Mouse (Mus musculus) mouse embryonic stem cell (cell line): Measurements from ENCODE around the gene Nedd9.

Experiments
- in situ Hi-C, 2 experiments: fragments of 300-500 bp; cut with MboI; formaldehyde crosslinking; loops; 1 replicate in 1 of 2; 3 replicates in 1 of 2; pipeline ENCODE4 v1.14.3; 2019 to 2020; ENCODE audit warnings: low sequenced_read_pairs in 2 of 2, low pct_unique_long_range_greater_than_20kb in 1 of 2, mixed read lengths in 1 of 2; ENCODE audit not compliant: unreplicated experiment in 1 of 2

Nedd9 gene

DNA sequence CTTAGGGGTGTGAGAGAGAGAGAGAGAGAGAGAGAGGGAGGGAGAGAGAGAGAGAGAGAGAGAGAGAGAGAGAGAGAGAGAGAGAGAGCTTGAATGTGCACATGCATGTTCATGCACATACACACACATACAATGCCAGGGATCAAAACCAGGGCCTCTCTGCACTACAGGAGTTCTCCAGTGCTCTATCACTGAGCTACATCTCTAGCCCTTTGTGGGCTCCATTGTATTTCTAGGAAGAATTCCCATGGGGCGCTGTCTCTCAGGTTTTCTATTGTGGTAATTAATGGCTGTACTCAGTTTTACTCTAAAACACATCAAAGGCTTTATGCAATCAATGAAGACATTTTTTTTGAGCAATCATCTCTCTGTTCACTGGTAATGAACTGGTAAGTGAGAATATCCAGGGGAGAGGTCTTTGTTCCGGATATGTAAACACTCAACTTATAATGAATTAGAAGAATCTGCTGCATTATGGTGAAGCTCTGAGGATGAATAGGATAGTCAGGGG, 11.5 kb upstream of the Nedd9 start:
- in situ Hi-C loops, result no loop called here

DNA sequence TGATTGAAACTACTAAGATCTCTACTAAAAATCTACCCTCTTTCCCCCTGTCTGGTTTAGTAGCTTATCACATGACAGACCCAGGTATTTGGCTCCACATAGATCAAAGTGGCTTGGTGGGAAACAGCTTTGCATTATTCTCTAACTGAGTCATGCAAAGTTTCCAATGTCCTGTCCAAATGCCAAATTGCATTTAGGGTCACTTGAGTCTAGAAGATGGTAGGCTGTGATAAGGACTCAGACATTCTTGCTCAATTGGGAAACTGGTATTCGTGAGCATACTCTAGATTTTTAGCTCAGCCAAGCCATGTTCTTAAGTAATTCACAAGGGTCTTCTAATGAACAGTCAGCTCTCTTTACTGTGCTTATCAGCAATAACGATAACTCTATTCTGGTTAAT, 7.5 kb upstream of the Nedd9 start:
- in situ Hi-C loops, result no loop called here

DNA sequence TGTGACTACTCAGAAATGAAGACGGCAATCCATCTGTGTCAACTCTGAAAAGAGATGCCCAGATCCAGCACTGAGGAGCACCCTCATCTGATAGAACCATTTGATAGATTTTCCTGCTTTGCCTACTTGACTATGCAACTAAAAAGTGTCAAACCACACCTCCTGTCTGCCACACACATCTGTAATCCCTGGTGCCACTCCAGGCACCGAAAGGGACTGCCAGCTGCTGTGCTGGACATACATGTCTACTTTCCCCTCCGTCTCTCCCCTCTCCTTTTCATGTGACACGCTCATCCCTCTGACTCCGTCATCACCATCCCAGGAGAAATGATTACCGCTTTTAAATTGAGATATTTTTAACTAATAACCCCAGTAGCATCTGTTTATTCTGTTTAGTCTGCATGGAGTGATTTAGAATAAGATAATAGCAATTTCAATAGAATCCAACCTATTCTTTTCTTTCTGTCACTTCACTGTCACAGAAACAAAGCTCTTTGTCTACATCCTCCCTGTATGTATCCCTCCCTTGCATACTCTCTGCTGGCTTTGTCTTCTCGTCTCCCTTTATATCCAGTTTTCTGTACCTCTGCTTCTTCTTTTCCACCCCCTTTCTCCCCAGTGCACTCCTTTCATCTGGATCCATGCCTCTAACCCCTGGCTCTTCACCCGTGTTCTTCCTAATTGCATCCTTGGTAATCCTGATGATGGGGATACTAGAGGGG, 5.0 kb upstream of the Nedd9 start:
- in situ Hi-C loops, result no loop called here

DNA sequence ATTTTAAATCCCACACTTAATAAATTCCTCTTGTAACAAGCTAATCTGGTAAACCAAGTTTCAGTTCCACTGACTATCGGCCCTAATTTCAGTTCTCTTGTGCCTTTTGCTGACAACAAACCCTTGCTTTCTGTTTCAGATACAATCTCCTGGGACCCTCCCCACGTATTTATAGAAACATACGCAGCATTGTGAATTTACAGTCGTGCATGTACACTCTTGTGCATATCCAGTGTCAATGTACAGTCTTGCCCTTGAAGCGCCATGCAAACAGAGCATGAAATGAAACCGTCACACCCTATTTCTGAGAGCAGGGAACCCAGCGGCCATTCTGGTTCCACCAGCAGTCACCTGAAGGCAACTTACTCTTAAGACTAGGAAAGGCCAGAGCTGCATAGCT, 4.4 kb upstream of the Nedd9 start:
- in situ Hi-C loops, result no loop called here

DNA sequence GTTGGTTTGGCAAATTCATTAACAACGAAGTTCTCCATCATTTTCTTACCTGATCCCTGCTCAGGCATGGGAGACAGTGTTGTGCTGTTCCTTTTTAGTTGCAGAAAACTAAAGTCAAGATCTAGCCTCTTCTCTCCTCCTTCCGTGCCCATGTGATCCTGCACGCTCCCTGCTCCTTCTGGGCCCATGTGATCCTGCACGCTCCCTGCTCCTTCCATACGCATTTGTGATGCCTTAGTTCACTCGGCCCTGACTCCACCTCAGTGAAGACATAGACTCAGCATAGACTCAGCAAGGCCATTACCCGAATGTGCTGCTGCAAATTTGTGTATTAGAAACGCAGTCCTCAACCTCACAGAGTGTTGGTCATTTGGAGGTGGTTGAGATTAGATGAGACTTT, 3.1 kb upstream of the Nedd9 start:
- in situ Hi-C loops, result no loop called here

DNA sequence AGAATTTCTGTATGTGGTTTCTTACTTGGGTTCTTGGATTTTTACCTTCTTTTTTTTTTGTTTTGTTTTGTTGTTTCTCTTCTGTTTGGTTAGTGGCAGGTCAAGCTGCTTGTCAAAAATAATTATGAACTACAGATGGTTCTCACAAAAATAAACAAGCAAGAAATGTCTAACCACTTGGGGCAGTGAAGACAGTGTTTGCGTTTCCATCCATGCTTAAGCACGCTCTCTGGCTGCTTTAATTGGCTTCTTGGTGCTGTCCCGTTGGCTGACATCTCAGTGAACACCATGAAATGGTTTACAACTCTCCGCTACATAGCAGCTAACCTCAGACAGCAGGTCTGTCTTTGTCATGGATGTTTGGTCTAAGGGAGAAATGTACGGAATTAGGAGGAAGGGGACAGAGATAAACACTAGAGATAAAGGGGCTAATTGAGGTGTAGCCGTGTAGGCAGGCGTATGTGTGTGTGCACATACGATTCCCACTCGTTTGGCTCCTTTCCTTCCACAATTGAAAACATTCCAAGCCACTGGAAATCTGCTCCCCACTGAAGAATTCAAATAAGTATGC, 2.6 kb upstream of the Nedd9 start:
- in situ Hi-C loops, result no loop called here

DNA sequence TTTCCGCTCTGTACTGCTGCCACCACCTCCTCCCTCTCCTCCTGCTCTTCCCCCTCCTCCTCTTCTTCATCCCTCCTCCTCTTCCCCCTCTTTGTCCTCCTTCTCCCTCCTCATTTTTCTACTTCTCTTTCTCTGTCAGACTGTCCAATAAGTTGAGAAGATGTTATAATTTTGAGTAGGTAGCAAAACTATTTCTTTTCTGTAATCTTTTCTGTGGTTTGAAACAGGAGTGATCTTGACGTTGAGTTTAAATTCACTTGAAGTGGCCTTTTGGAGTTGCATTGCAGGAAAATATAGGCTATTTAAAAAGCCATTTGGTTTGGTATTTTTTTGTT, 214 bp upstream of the Nedd9 start:
- in situ Hi-C loops, result no loop called here

DNA sequence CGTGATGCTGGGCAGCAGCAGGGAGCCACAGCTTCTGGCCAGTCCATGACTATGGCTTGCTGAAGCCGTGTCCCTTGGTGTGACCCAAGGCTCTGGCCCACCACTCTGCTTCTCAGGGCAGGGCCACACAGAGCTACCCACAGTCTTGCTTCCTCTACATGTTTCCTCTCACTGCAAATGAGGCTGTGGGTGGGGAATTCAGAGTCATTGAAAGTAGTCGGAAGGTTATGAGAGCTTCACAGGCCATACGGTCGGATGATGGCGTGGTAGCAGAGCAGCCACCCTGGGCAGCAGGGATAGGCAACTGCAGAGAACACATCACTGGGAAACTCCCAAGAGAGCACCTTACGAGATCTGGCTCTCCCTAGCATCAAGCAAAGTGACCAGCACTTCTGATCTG, 3.2 kb downstream of the Nedd9 start:
- in situ Hi-C loops, result no loop called here

DNA sequence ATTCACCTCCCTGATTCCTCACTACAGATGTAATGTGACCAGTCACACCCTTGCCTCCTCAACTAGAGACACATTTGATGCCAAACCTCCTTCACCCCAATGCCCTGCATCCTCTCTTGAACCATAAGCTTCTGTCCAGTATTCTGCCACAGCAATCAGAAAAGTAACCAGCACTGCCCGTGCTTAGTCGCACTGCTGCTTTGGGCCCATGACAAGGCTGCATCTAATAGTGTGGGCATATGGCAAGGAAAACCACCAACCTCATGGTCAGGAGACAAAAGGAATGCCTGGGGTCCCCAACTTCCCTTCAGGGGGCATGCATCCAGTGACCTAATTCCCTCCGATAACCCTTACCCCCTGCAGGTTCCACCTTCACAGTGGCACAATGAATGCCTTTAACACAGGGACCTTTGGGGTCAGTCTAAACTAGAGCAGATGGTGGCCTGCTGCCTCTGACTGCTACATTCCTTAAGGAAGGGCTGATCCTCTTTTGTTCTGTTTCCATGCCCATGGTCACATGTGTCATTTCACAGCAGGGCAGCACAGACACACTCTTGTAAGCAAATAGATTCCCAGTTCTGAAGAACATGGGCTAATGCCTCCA, 4.7 kb downstream of the Nedd9 start:
- in situ Hi-C loops, result no loop called here

DNA sequence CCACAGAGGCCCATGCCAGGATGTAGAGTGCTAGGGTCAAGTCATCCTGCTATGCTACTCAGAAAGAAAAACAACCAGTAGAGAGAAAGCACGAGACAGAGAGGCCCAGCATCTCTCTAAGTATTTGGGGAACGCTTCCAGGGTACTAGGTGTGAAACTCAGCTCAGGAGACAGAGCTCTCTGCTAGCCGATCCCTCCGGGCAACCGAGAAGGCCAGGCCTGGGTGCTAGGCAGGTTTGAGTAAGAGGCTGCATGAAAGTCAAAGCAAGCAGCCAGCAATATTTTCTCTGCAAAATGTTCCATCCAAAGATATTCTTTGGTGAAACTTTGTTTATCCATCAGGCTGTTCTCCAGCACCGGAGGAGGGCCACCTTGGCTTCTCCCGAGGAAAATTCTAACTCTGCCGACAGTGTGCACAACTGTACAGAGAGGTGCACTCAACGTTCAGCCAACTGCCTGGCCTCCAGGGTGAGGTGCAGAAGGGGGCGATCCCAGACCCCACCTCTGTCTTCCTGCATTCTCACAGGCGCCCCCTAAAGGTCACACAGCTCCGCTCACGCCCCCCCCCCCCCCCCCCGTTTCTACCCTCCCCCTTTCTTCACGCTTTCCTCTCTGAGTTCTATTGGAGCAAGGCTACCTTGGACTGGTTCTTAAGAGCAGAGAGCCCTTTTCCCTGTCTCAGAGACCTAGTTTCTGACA, 7.3 kb downstream of the Nedd9 start:
- in situ Hi-C loops, result no loop called here

DNA sequence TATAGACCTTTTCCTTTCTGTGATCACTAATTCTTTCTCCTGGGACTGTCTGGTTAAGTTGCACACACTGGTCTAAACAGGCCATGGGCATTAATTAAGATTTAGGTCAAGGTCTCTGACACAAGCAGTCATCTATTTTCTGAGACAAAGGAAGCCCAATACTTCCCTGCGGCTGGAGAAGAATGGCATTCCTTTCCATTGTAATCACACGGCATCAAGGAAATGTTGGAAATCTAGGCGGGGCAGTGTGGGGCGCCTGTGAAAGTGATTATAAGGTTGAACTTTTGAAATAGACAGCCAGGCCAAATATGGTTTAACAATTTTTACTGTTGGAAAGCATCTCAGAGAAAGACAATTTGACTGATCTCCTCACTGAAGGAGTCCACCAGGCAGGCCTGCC, 10.9 kb downstream of the Nedd9 start:
- in situ Hi-C loops, result no loop called here

DNA sequence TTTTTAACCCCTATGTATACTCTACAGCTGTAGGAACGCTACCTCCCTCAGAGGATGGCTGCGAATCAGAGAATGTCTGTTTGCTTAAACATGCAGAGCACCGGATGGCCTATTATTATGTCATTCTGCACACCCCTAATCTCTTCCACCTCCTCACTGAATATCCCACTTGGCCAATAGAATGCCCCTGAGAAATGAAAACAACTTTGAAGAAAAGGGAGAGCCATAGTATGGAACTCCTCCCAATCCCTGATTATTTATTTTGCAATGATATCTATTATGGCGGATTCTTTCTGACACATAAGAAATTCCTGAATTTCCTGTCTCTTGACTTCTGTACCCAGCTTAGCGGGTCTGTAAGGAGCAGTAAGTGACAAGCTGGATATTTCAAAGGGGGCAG, 12.8 kb downstream of the Nedd9 start:
- in situ Hi-C loops, result no loop called here

DNA sequence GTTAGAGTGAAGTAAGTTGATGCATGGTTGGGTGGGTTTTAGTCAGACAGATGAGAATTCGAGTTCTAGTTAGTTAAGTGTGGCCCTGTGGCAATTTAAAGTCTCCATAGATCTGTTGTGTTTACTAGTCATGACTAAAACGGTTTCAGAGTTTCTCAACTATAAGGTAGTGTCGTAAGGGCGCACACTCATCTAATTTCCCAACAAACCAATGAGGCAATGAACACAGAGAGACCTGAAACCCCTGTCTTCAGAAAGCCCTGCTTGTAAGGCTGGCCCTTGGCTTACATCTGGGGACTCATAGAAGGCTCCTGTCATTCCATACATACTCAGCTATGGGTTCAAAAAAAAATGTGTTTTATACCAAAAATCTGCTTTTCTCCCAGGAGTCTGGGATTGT, 13.7 kb downstream of the Nedd9 start:
- in situ Hi-C loops, result no loop called here

DNA sequence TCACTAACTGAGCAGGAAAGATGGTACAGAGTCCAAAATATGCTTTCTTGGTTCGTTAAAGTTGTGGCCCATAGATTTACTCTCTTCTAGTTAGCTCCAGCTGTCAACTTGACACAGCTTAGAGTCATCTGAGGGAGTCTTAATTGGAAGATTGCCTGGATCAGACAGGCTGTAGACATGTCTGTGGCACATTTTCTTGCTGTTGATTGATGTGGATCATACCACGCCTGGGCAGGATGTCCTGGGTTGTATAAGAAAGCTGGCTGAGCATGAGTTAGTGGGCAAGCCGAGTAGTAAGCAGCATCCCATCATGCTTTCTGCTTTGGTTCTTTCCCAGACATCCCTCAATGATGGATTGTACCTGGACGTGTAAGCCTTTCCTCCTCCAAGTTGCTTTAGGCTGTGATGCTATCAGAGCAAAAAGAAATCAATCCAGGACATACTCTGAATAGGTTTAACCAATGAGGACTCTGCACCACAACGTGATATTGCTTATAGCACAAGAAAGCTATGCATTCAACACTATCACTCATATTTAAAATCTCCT, 14.2 kb downstream of the Nedd9 start:
- in situ Hi-C loops, result no loop called here

DNA sequence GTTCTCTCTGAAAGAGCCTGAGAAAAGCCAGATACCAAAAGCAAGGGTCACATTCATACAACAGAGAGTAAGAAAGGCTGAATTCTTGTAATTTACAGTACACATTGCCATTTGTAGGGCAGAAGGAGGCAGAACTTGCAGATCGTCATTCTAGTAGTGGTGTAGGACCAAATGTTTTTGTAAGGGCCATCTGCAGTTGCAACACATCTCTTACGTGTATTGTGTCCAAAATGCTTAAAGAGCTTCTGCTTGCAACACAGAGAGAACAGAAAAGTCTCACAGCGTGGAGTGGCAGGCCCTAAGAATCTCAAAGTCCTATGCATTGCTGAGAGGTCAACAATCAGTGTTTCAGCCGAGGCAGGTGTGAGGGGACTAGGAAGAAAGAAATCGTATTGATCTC, 18.9 kb downstream of the Nedd9 start:
- in situ Hi-C loops, result no loop called here

DNA sequence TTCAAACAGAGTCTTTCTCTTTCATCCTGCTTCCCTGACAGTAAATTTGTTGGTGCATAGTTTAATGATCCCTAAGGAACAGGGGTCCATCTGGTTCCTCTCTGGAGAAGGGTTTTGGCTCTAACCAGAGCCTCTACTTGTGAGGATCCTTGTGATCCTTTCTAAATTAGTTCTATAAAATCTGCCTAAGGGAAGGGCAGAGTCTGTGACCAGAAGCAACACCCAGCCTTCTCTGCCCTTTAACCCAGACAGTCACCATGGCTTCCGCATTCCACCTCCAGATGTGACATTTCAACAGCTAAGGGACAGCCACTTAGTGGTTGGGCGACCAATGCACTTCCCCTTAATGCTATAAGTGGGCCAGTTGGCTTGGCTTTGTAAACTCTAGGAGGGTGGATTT, 20.1 kb downstream of the Nedd9 start:
- in situ Hi-C loops, result no loop called here

DNA sequence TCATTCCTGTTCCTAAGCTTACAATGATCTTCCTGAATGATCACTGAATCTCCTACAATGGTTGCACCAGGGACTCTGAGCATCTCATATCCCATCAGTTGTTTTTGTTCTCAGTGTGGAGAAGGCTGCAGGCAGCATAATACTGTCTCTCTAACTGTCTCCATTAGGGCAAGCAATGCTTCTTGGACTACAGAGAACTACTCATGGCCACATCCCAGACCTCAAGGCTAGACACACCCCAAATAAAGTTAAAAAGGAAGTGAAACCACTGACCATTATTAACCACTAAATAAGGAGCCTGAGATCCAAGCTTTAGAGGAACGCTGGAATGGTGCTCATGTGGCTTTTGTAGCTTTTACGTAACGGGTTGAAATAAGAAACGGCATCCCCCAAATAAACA, 20.5 kb downstream of the Nedd9 start:
- in situ Hi-C loops, result no loop called here

DNA sequence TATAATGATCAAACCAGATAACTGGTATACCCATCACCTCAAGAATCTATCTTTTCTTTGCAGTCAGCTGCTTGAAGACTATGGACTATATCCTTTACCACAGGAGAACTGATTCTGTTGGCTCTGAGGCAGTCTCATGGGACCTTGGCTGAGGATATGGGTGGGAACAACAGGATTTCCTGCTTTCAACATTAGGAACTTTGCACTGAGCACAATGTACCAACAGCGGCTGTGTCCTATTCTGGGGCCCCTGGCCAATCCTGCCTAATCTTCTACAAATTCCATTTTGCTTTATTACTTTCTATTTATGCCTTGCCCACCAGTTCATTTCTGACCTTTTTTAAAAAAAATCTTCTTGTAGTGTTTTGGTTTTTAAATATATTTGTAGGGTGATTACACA, 21.0 kb downstream of the Nedd9 start:
- in situ Hi-C loops, result no loop called here

DNA sequence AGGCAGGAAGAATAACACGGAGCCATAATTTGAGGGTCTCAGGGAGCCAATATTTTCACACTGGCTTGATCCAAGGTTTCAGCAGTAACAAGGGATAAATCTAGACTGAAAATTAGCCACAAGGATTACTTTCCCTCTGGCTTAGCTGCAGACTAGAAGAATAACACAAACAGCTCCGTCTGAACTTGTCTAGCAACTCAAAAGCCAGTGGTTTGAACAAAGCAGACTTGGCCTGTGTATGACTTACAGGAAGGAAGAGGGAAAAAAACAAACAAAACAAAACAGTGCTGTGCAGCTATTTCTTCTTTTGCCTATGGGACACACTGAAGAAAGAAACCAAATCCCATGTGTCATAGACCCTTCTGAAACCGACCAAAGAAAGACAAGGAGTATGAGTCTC, 25.7 kb downstream of the Nedd9 start:
- in situ Hi-C loops, result no loop called here
